Mouse (Mus musculus) cerebellum, adult 2 months (tissue): ENCODE results near the gene Ap5s1.

ENCODE experiments used
- CTCF ChIP-seq: fragments of 200-500 bp; IDR thresholded peaks from 2 replicates; pipeline ENCODE4 v1.5.1; 2011; ENCODE audit warnings: low read depth, mild to moderate bottlenecking, control low read depth, low read length, moderate library complexity, borderline replicate concordance; ENCODE audit not compliant: insufficient read depth
- POLR2A ChIP-seq: fragments of 200-500 bp; IDR thresholded peaks from 2 replicates; pipeline ENCODE4 v1.6.1; 2011; ENCODE audit warnings: low read length, control low read depth, borderline replicate concordance; ENCODE audit not compliant: insufficient read depth

- TF ChIP-seq CTCF (no peak), POLR2A (no peak)
These were observed 2.4 kb upstream of the Ap5s1 start for GRCm38 (mm10) chr2:131204410-131204981.
